Mouse (Mus musculus): ENCODE data around the gene Diaph3. TPM values are rescaled to one million over a fixed set of nuclear protein-coding genes. Genes with fewer than 3 reads are reported as not detected.

Diaph3 gene
- polyA plus RNA-seq, 2 experiments from 2014 or later: 7.2 to 10.2 TPM

- ATAC-seq: no peak
Measured at GRCm38 (mm10) chr14:86844075-86844474, 297.0 kb downstream of the Diaph3 start.

- ATAC-seq: no peak
Measured at GRCm38 (mm10) chr14:86837642-86838041, 303.4 kb downstream of the Diaph3 start.

- no peak for ATAC-seq
Measured at GRCm38 (mm10) chr14:86834851-86835250, 306.2 kb downstream of the Diaph3 start.

GRCm38 (mm10) chr14:86834269-86834668, 306.8 kb downstream of the Diaph3 start:
- ATAC-seq: no peak

- no peak for ATAC-seq
Measured at GRCm38 (mm10) chr14:86833003-86833402, 308.0 kb downstream of the Diaph3 start.

GRCm38 (mm10) chr14:86816246-86816645, 324.8 kb downstream of the Diaph3 start:
- no peak for ATAC-seq

- no peak for ATAC-seq
Measured at GRCm38 (mm10) chr14:86788880-86789641, 352.0 kb downstream of the Diaph3 start.

GRCm38 (mm10) chr14:86786866-86787265, 354.2 kb downstream of the Diaph3 start:
- no peak for ATAC-seq

- ATAC-seq: peak; percentile 86
Measured at GRCm38 (mm10) chr14:86781553-86782273, 359.3 kb downstream of the Diaph3 start.

- no peak for ATAC-seq
Measured at GRCm38 (mm10) chr14:86773311-86773710, 367.7 kb downstream of the Diaph3 start.

GRCm38 (mm10) chr14:86772176-86773150, 368.6 kb downstream of the Diaph3 start:
- no peak for ATAC-seq

- ATAC-seq: no peak
Measured at GRCm38 (mm10) chr14:86764286-86764685, 376.7 kb downstream of the Diaph3 start.

- no peak for ATAC-seq
Measured at GRCm38 (mm10) chr14:86757604-86758520, 383.2 kb downstream of the Diaph3 start.

- no peak for ATAC-seq
Measured at GRCm38 (mm10) chr14:86757132-86757531, 383.9 kb downstream of the Diaph3 start.

- no peak for ATAC-seq
Measured at GRCm38 (mm10) chr14:86750351-86750750, 390.7 kb downstream of the Diaph3 start.

- no peak for ATAC-seq
Measured at GRCm38 (mm10) chr14:86749425-86749824, 391.6 kb downstream of the Diaph3 start.

GRCm38 (mm10) chr14:86748876-86749275, 392.2 kb downstream of the Diaph3 start:
- no peak for ATAC-seq

- peak; percentile 62 for ATAC-seq
Measured at GRCm38 (mm10) chr14:86744523-86744922, 396.5 kb downstream of the Diaph3 start.

- ATAC-seq: no peak
Measured at GRCm38 (mm10) chr14:86741855-86742531, 399.0 kb downstream of the Diaph3 start.

- no peak for ATAC-seq
Measured at GRCm38 (mm10) chr14:86738916-86739315, 402.1 kb downstream of the Diaph3 start.

- peak; percentile 97 for ATAC-seq
Measured at GRCm38 (mm10) chr14:86736646-86737045, 404.4 kb downstream of the Diaph3 start.

All from activated CD4-positive, CD25-positive, alpha-beta regulatory T cell, adult 4 months (primary cell).